Mouse (Mus musculus): ENCODE measurements around the gene Rtp4. TPM values are rescaled to one million over a fixed set of nuclear protein-coding genes. Genes with fewer than 3 reads are reported as not detected.

Gene Rtp4
- 8.4 and 12.1 TPM in 2 replicates for total RNA-seq (2014; rRNA removed)
- 6.3 and 8.8 TPM in 2 replicates for polyA plus RNA-seq (2015; fragmentation: Nextera tagmentation; extraction: Ambion mirVana)

- H3K27ac ChIP-seq (ENCODE audit: low read depth, low read length) = peak within 1 kb of the TSS; percentile 81
- H3K4me3 ChIP-seq (ENCODE audit: low read depth, low read length) = peak within 1 kb of the TSS; percentile 39
- peak within 1 kb of the TSS; percentile 39 for H3K9ac ChIP-seq (replicated peaks; ENCODE audit: low read length, poor library complexity, severe bottlenecking)
- peak within 1 kb of the TSS; percentile 59 for H3K4me2 ChIP-seq (ENCODE audit: low read depth, low read length, poor library complexity, severe bottlenecking)
- H3K27me3 ChIP-seq (ENCODE audit: insufficient read depth, low read length) = no peaks in the 10 kb centered on the region
- peak; percentile 76; the same call in 1 of the 2 replicates for ATAC-seq (ENCODE audit: low FRiP score)
- peak; percentile 66 for DNase-seq (ENCODE audit: low spot score)
- H3K4me1 ChIP-seq (ENCODE audit: insufficient read depth, low read length) = peaks cover 12% of the 10 kb centered on the region; the same call in 1 of the 2 replicates
- H3K36me3 ChIP-seq (ENCODE audit: insufficient read depth, low read length) = no peaks in the 10 kb centered on the region
- TF ChIP-seq CTCF (IDR thresholded peaks at IDR 0.05) = no peak
- 1% methylated on average over 12 of the region's 12 CpGs for WGBS
- H3K9me3 ChIP-seq (ENCODE audit: low read length) = peaks cover under 1% of the 10 kb centered on the region; the same call in 1 of the 2 replicates
These were observed at the start of gene Rtp4, which contains the start of gene Masp1 for GRCm38 (mm10) chr16:23520235-23520871. Gene Rtp4 (plus strand): TSS chr16:23520291. Gene Masp1 (minus strand): TSS chr16:23520815.

DNA sequence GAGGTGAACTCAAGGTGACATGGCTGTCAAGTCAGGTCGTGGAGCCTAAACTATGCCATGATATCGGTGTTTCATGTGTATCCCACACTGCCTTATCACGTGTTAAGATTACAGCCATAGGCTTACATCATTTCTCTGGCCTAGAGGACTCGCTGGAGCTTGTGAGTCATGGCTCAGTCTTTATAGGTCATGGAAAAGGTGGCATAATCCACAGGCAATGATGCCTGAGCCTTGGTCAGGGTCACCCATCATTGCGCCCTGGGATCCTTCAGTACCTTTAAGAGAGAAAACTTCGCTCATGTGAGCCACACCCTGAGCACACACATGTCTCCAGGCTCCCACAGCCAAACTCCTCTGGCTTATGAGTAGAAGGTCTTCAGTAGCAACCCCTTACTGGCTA is 48.5 kb upstream of the Rtp4 start:
- no peaks in the 10 kb centered on the region for H3K36me3 ChIP-seq (ENCODE audit: insufficient read depth, low read length)
- no peaks in the 10 kb centered on the region for H3K4me1 ChIP-seq (ENCODE audit: insufficient read depth, low read length)
- no peak overlapping the region for H3K27ac ChIP-seq (ENCODE audit: low read depth, low read length)
- TF ChIP-seq CTCF (IDR thresholded peaks at IDR 0.05) = no peak
- no peaks in the 10 kb centered on the region for H3K27me3 ChIP-seq (ENCODE audit: insufficient read depth, low read length)
- no peak overlapping the region for H3K9ac ChIP-seq (replicated peaks; ENCODE audit: low read length, poor library complexity, severe bottlenecking)
- 93% methylated on average over 6 of the region's 6 CpGs for WGBS
- H3K9me3 ChIP-seq (ENCODE audit: low read length) = no peaks in the 10 kb centered on the region
- ATAC-seq (ENCODE audit: low FRiP score) (no peak), DNase-seq (ENCODE audit: low spot score) (no peak)
- no peak overlapping the region for H3K4me2 ChIP-seq (ENCODE audit: low read depth, low read length, poor library complexity, severe bottlenecking)
- H3K4me3 ChIP-seq (ENCODE audit: low read depth, low read length) = no peak overlapping the region

DNA sequence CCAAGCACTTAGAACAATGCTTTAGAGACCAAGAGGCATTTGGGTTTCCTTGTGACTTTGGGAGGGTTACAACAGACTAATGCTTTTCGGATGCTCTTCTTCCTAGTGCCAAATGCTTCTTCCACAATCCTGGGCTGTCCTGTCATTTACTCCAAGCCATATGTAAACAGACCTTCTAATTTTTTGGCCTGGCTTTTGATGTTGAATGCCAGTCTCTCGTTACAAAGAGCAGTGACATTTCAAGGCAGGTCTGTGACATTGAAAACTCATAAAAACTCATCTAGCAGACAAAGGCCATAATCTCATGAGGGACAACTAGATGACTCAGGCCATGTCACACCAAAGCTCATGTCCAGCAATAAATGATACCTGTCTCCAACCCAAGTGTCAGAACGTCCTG is 48.0 kb upstream of the Rtp4 start:
- DNase-seq (ENCODE audit: low spot score) = no peak
- no peak for TF ChIP-seq CTCF (IDR thresholded peaks at IDR 0.05)
- no peak overlapping the region for H3K27ac ChIP-seq (ENCODE audit: low read depth, low read length)
- no peak for ATAC-seq (ENCODE audit: low FRiP score)
- H3K9ac ChIP-seq (replicated peaks; ENCODE audit: low read length, poor library complexity, severe bottlenecking) = no peak overlapping the region
- H3K9me3 ChIP-seq (ENCODE audit: low read length) = no peaks in the 10 kb centered on the region
- H3K4me3 ChIP-seq (ENCODE audit: low read depth, low read length) = no peak overlapping the region
- no peaks in the 10 kb centered on the region for H3K36me3 ChIP-seq (ENCODE audit: insufficient read depth, low read length)
- H3K4me1 ChIP-seq (ENCODE audit: insufficient read depth, low read length) = no peaks in the 10 kb centered on the region
- H3K27me3 ChIP-seq (ENCODE audit: insufficient read depth, low read length) = no peaks in the 10 kb centered on the region
- 80% methylated on average over 3 of the region's 3 CpGs for WGBS
- H3K4me2 ChIP-seq (ENCODE audit: low read depth, low read length, poor library complexity, severe bottlenecking) = no peak overlapping the region

- no peaks in the 10 kb centered on the region for H3K9me3 ChIP-seq (ENCODE audit: low read length)
- no peak overlapping the region for H3K4me2 ChIP-seq (ENCODE audit: low read depth, low read length, poor library complexity, severe bottlenecking)
- H3K4me3 ChIP-seq (ENCODE audit: low read depth, low read length) = no peak overlapping the region
- no peak for DNase-seq (ENCODE audit: low spot score)
- no peak for TF ChIP-seq CTCF (IDR thresholded peaks at IDR 0.05)
- H3K27ac ChIP-seq (ENCODE audit: low read depth, low read length) = no peak overlapping the region
- no peaks in the 10 kb centered on the region for H3K4me1 ChIP-seq (ENCODE audit: insufficient read depth, low read length)
- no peaks in the 10 kb centered on the region for H3K27me3 ChIP-seq (ENCODE audit: insufficient read depth, low read length)
- 92% methylated on average over 4 of the region's 4 CpGs for WGBS
- no peaks in the 10 kb centered on the region for H3K36me3 ChIP-seq (ENCODE audit: insufficient read depth, low read length)
- no peak overlapping the region for H3K9ac ChIP-seq (replicated peaks; ENCODE audit: low read length, poor library complexity, severe bottlenecking)
- ATAC-seq (ENCODE audit: low FRiP score) = no peak
These were observed 44.4 kb upstream of the Rtp4 start for GRCm38 (mm10) chr16:23475651-23476050.

DNA sequence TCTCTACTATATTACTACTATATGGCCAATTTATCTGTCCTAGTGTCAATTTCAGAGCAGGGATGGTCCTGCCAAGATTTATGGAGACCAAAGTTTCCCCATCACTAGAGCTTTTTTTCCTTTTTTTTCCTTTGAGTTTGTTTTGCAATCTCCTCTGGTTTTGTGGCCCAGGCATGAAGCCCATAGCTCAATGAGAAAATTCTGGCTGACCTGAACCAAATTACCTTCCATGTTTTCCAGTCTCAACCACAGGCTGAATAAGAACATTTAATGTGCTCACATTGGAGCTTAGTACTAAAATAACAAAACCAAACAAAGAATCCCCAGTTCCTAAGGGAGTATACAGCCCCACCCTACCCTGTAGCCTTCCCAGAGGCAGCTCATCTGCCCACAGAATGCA is 43.5 kb upstream of the Rtp4 start:
- Histone ChIP-seq H3K4me3 (ENCODE audit: low read depth, low read length) (no peak overlapping the region), H3K9ac (replicated peaks; ENCODE audit: low read length, poor library complexity, severe bottlenecking) (no peak overlapping the region), H3K27ac (ENCODE audit: low read depth, low read length) (no peak overlapping the region), H3K4me1 (ENCODE audit: insufficient read depth, low read length) (no peaks in the 10 kb centered on the region), H3K27me3 (ENCODE audit: insufficient read depth, low read length) (no peaks in the 10 kb centered on the region), H3K36me3 (ENCODE audit: insufficient read depth, low read length) (no peaks in the 10 kb centered on the region), H3K4me2 (ENCODE audit: low read depth, low read length, poor library complexity, severe bottlenecking) (no peak overlapping the region), H3K9me3 (ENCODE audit: low read length) (no peaks in the 10 kb centered on the region)
- no peak for TF ChIP-seq CTCF (IDR thresholded peaks at IDR 0.05)
- DNase-seq (ENCODE audit: low spot score) = no peak
- ATAC-seq (ENCODE audit: low FRiP score) = no peak

DNA sequence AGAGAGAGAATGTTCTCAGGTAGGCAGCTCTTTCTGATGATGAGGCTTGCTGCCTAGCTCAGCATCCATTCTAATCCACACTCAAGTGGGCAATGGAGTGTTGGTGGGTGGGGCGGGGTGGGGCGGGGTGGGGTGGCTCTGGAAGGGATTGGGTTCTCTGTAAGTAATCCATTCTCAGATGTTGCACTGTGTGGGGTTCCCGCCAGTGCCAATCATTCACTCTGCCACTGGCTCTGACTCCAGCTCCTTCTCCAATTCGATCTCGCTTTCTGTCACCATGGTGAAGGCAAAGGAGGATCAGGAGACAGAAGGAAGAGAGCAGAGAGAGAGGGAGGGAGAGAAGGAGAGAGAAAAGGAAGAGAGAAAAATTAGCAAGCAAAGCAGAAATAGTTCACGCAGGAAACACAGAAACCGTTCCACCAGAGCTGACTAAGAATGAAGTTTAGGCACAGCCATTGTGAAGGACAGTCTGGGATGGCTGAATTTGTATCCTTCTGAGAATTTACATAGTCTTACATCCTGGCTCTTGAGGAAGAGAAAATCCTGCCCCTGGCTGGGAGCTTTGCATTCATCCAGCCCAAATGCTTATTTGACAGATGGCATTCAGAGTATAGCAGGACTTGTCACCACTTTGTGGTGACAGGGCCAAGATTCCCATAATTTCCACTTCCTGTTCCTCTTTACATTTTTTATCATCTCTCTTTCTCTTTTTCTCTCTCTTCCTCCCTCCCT is 40.1 kb upstream of the Rtp4 start:
- Histone ChIP-seq H3K4me1 (ENCODE audit: insufficient read depth, low read length) (no peaks in the 10 kb centered on the region), H3K27ac (ENCODE audit: low read depth, low read length) (no peak overlapping the region), H3K9me3 (ENCODE audit: low read length) (no peaks in the 10 kb centered on the region), H3K36me3 (ENCODE audit: insufficient read depth, low read length) (peaks cover 6% of the 10 kb centered on the region), H3K4me2 (ENCODE audit: low read depth, low read length, poor library complexity, severe bottlenecking) (no peak overlapping the region), H3K9ac (replicated peaks; ENCODE audit: low read length, poor library complexity, severe bottlenecking) (no peak overlapping the region), H3K27me3 (ENCODE audit: insufficient read depth, low read length) (no peaks in the 10 kb centered on the region), H3K4me3 (ENCODE audit: low read depth, low read length) (no peak overlapping the region)
- DNase-seq (ENCODE audit: low spot score) (no peak), ATAC-seq (ENCODE audit: low FRiP score) (no peak)
- WGBS = 56% methylated on average over 7 of the region's 7 CpGs
- TF ChIP-seq CTCF (IDR thresholded peaks at IDR 0.05) = no peak

Data from midbrain, postnatal 0 days (tissue).